Mouse (Mus musculus) embryonic facial prominence, embryonic 14.5 days (tissue): ENCODE measurements around the gene Fgl2. TPM values are rescaled to one million over a fixed set of nuclear protein-coding genes. Genes with fewer than 3 reads are reported as not detected.

ENCODE experiments used
- ATAC-seq: fragments of 200-750 bp; cut with Nextera tagmentation; 2 replicates; pipeline ENCODE4 v1.8.0; 2017; ENCODE audit warnings: low read depth, moderate number of reproducible peaks, moderate TSS enrichment
- DNase-seq: peaks from one replicate; pipeline ENCODE4 v3.0.0-alpha.2; 2015; ENCODE audit warnings: low spot score
- H3K27ac ChIP-seq: fragments of 300-500 bp; sonication (generic); replicated peaks from 2 replicates; pipeline ENCODE4 v1.5.1; 2014; ENCODE audit warnings: low read depth, mild to moderate bottlenecking, low read length, moderate library complexity
- H3K27me3 ChIP-seq: fragments of 300-500 bp; sonication (generic); replicated peaks from 2 replicates; pipeline ENCODE4 v1.6.1; 2014; ENCODE audit warnings: low read length; ENCODE audit not compliant: control insufficient read depth, insufficient read depth
- H3K36me3 ChIP-seq: fragments of 300-500 bp; sonication (generic); 2 replicates; pipeline ENCODE4 v1.6.1; 2014; ENCODE audit warnings: low read length, mixed read lengths; ENCODE audit not compliant: control insufficient read depth, insufficient read depth
- H3K4me1 ChIP-seq: fragments of 300-500 bp; sonication (generic); 2 replicates; pipeline ENCODE4 v1.6.1; 2014; ENCODE audit warnings: antibody characterized with exemption, low read length; ENCODE audit not compliant: control insufficient read depth, insufficient read depth
- H3K4me2 ChIP-seq: fragments of 300-500 bp; sonication (generic); 2 replicates; pipeline ENCODE4 v1.6.1; 2014; ENCODE audit warnings: low read depth, mild to moderate bottlenecking, low read length, moderate library complexity, mixed read lengths
- H3K4me3 ChIP-seq: fragments of 300-500 bp; sonication (generic); 2 replicates; pipeline ENCODE4 v1.5.1; 2014; ENCODE audit warnings: low read depth, mild to moderate bottlenecking, low read length
- H3K9ac ChIP-seq: fragments of 300-500 bp; sonication (generic); 2 replicates; pipeline ENCODE4 v1.6.1; 2014; ENCODE audit warnings: low read depth, mild to moderate bottlenecking, low read length, moderate library complexity, mixed read lengths
- H3K9me3 ChIP-seq: fragments of 300-500 bp; sonication (generic); 2 replicates; pipeline ENCODE4 v1.6.1; 2016; ENCODE audit warnings: low read length; ENCODE audit not compliant: control insufficient read depth
- WGBS: fragments of 180-500 bp; shearing (Covaris S2); extraction: QIAGEN DNeasy Blood & Tissue Kit; methylation state at CpG from one replicate; pipeline ENCODE4 v1.1.7; 2014; 5-methylcytosine and 5-hydroxymethylcytosine counted together
- polyA plus RNA-seq: library from polyadenylated mRNA; unstranded; fragments of >200 nt; fragmentation: Nextera tagmentation; extraction: Ambion mirVana; gene quantifications from 2 replicates; pipeline ENCODE4 v1.2.1, GENCODE M21; 2014

The Fgl2 gene
- polyA plus RNA-seq, 1 experiment from 2014 or later = 4.5 TPM

DNA sequence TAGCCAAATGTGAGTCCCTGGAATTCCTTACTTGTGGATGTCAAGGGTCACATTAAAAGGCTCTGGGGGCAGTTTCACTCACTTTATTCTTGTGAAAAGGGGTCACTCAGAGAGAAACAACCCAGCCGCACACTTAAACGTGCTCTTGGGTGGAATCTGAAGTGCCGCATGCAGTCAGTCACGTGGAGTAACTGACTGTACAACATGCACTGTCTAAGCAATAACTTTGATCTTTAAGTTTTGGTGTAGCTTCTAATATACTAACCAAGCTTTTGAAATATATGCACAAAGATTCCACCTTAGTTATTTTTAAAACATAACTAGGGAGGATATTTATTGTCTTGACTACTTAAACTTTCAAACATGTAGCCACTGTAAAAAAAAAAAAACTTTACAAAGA, 4.5 kb downstream of the Fgl2 start:
- no peak for ATAC-seq
- WGBS = 68% methylated on average over 4 of the region's 4 CpGs

DNA sequence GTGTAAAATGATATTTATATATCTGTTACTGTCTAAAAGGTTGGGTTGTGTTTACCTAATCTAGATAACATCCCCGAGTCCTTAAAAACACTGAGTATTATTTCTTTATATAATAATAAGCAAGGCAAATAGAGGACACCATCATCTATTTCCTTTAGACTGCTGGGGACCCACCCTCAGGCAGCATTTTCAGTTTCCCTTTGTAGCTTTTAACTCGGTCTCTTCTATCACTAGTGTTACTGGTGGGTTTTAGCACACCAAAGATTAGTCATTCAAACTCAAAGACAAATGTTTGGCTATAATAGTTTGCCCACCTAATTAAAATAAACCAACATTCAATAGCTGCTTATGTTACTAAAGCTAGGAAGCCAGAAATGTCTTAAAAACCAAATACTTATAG, 6.0 kb downstream of the Fgl2 start:
- Histone ChIP-seq H3K4me2 (no peak overlapping the region), H3K4me1 (peaks cover 4% of the 10 kb centered on the region; the same call in 1 of the 2 replicates), H3K9me3 (no peaks in the 10 kb centered on the region), H3K9ac (no peak overlapping the region), H3K27ac (no peak overlapping the region), H3K27me3 (no peaks in the 10 kb centered on the region; the same call in 1 of the 2 replicates), H3K4me3 (no peak overlapping the region), H3K36me3 (no peaks in the 10 kb centered on the region)
- 70% methylated on average over 2 of the region's 2 CpGs for WGBS
- DNase-seq (no peak), ATAC-seq (no peak)

More for the DNA sequence above, 4.5 kb downstream of the Fgl2 start:
- H3K4me3 ChIP-seq = no peak overlapping the region
- peaks cover 8% of the 10 kb centered on the region for H3K27me3 ChIP-seq
- H3K4me2 ChIP-seq = no peak overlapping the region
- peaks cover 3% of the 10 kb centered on the region; the same call in 1 of the 2 replicates for H3K4me1 ChIP-seq
- H3K27ac ChIP-seq = no peak overlapping the region
- no peak for DNase-seq
- no peak overlapping the region for H3K9ac ChIP-seq
- no peaks in the 10 kb centered on the region for H3K9me3 ChIP-seq
- no peaks in the 10 kb centered on the region for H3K36me3 ChIP-seq

DNA sequence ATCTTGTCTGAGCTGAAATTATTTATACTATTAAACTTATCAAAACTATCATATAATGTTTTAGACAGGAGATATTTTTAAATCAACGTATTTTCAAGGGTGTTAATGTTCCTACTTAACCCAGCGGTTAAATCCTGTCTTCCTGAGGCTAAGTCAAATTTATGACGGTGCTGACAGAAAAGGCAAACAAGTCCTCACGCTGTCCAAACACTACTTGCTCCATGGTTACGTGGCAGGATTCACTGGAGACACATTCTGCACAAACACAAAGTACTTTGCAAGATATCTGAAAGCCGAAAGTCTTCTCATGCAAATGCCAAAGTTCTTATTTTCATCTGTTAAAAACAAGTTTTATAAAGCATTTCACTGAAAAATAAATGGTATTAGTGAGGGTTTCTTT, 9.5 kb downstream of the Fgl2 start:
- Histone ChIP-seq H3K9me3 (no peaks in the 10 kb centered on the region), H3K4me2 (no peak overlapping the region), H3K9ac (no peak overlapping the region), H3K27me3 (no peaks in the 10 kb centered on the region; the same call in 1 of the 2 replicates), H3K4me3 (no peak overlapping the region), H3K36me3 (no peaks in the 10 kb centered on the region), H3K4me1 (peaks cover 6% of the 10 kb centered on the region; the same call in 1 of the 2 replicates), H3K27ac (no peak overlapping the region)
- ATAC-seq (no peak), DNase-seq (no peak)
- 53% methylated on average over 6 of the region's 6 CpGs for WGBS

DNA sequence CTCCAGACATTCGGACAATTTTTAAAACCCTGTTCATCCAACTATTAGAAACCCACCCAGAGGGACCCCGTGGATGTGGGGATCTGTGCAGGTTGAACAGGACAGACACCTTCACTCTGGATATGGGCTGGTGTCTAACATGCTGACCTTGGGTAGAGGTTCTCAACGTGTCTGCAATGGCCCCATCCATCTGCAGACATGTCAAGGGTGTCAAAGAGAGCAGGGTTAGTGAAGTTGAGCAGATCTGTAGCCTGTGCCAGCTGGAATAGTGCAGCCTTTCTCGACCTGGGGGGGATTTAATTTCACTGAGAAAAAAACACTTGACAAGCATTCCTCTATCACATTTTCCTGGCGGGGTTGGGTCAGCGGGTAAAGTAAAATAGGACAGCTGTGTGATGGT, 10.2 kb downstream of the Fgl2 start:
- H3K27ac ChIP-seq = no peak overlapping the region
- peaks cover 6% of the 10 kb centered on the region; the same call in 1 of the 2 replicates for H3K4me1 ChIP-seq
- H3K36me3 ChIP-seq = no peaks in the 10 kb centered on the region
- WGBS = 52% methylated on average over 6 of the region's 6 CpGs
- H3K27me3 ChIP-seq = no peaks in the 10 kb centered on the region; the same call in 1 of the 2 replicates
- DNase-seq (no peak), ATAC-seq (no peak)
- H3K9ac ChIP-seq = no peak overlapping the region
- H3K4me3 ChIP-seq = no peak overlapping the region
- no peak overlapping the region for H3K4me2 ChIP-seq
- no peaks in the 10 kb centered on the region for H3K9me3 ChIP-seq

DNA sequence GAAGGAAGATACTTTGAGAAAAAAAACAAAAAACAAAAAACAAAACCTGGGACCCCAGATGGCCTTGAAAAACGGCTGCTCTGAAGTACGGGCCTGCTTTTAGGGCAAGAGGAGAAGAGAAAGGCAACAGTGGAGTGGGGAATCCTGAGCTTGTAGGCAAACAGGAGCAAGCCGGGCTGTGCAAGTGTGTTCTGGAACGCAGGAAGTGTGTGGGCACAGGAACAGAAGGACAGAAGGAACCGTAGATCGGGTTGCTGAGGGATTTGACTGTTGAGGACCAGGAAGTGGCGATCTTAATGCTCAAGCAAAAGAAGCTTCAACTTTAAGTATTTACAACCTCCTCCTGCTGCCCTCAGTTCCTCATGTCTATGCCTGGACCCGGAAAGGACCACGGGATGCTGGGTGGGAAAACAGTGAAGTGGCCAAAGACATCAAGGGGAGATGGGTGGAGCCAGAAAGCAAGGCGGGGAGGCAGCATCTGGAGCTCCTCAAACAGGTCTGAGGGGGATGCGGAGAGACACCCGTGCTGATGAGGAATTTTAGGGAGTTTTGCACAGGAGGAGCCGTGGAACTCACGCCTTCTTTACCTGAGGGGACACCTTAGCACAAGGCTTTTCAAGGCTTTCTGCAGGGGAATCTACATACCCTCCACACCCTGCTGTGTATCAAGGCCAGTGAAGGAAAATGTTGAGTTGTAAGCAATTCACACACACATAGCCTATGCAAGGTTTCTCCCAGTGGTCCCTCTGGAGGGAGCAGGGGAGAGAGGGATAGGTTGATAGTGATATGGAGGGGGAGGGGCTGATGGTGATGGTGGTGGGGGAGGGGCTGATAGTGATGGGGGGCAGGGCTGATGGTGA, 11.2 kb downstream of the Fgl2 start:
- ATAC-seq = no peak

DNA sequence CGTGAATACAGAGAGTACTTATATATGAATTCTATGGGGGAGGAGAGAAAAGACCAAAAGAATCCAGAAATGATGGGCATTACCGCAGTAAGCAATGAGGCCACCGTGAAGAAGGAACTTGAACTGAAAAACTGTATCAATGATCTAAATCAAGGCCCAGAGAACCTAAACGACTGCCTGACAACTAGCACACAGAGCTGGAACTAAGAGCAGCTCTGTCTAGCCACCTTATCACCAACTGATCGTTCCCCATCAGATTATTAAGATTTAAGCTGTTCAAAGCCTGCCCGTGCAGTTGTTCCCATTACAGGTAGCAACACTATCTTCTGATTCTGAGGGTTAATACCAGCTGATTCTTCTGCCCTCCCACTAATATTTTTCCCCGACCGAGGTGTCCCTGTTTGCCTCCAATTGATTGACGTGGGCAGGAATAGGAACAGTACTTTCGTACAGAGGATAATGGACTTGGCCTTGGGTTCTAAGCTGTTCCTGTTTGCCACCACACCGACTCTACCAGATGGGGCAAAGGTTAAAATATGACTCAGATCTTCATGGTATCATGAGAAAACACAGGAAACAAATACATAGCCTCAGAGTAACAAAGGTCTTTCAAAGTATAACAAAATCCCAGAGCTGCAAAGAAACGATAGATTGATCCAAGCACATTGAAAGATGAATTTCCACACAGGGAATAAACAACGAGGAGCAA, 12.0 kb downstream of the Fgl2 start:
- 70% methylated on average over 13 of the region's 13 CpGs for WGBS

More for the DNA sequence above, 11.2 kb downstream of the Fgl2 start:
- Histone ChIP-seq H3K9ac (no peak overlapping the region), H3K9me3 (no peaks in the 10 kb centered on the region), H3K27me3 (no peaks in the 10 kb centered on the region; the same call in 1 of the 2 replicates), H3K36me3 (no peaks in the 10 kb centered on the region), H3K27ac (no peak overlapping the region), H3K4me2 (no peak overlapping the region), H3K4me1 (peaks cover 6% of the 10 kb centered on the region; the same call in 1 of the 2 replicates), H3K4me3 (no peak overlapping the region)
- DNase-seq = no peak
- 37% methylated on average over 14 of the region's 14 CpGs for WGBS

DNA sequence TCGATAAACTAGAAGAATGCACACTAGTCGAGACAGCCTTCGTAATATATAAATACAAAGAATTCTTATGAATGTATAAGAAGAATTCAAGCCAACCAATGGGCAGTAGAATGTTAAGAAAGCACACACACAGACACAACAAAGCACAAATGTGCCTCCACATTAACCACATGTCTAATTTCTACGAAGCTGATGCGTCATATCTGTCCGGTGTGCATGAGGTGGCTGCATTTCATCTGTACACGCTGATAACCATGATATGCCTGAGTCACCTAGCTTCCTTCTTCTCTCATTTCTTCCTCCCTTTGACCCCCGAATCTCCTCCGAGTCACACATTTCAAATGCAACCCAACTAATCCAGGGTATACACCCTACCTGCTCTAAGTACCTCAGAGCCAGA, 12.5 kb downstream of the Fgl2 start:
- Histone ChIP-seq H3K4me2 (no peak overlapping the region), H3K4me3 (no peak overlapping the region), H3K27ac (no peak overlapping the region), H3K36me3 (no peaks in the 10 kb centered on the region), H3K9me3 (no peaks in the 10 kb centered on the region), H3K27me3 (no peaks in the 10 kb centered on the region; the same call in 1 of the 2 replicates), H3K9ac (no peak overlapping the region), H3K4me1 (peaks cover 6% of the 10 kb centered on the region; the same call in 1 of the 2 replicates)
- 92% methylated on average over 9 of the region's 9 CpGs for WGBS
- DNase-seq (no peak), ATAC-seq (no peak)

More for the DNA sequence above, 12.0 kb downstream of the Fgl2 start:
- H3K36me3 ChIP-seq = no peaks in the 10 kb centered on the region
- H3K4me3 ChIP-seq = no peak overlapping the region
- DNase-seq (no peak), ATAC-seq (no peak)
- H3K27ac ChIP-seq = no peak overlapping the region
- no peaks in the 10 kb centered on the region for H3K9me3 ChIP-seq
- no peaks in the 10 kb centered on the region; the same call in 1 of the 2 replicates for H3K27me3 ChIP-seq
- no peak overlapping the region for H3K9ac ChIP-seq
- peaks cover 6% of the 10 kb centered on the region; the same call in 1 of the 2 replicates for H3K4me1 ChIP-seq
- H3K4me2 ChIP-seq = no peak overlapping the region

DNA sequence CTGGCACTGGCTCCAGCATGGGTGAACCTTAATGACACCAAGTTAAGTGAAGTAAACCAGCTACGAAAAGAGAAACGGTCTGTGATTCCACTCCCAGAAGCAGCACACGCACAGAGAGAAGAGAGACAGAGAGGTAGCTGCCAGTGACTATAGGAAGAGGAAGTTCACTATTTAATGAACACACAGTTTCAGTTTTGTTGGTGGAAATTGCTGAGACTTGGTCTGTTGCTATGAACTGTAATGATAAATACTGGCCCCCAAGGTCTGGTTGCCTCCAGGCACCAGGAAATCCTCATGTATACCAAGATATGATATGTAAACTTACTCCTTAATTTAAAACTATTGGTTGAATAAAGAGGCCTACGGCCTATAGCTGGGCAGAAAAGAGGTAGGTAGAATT, 14.0 kb downstream of the Fgl2 start:
- ATAC-seq = no peak
- 90% methylated on average over 4 of the region's 4 CpGs for WGBS
- no peak overlapping the region for H3K4me3 ChIP-seq
- H3K36me3 ChIP-seq = no peaks in the 10 kb centered on the region
- DNase-seq = no peak
- H3K9me3 ChIP-seq = no peaks in the 10 kb centered on the region
- peaks cover 6% of the 10 kb centered on the region; the same call in 1 of the 2 replicates for H3K4me1 ChIP-seq
- H3K27ac ChIP-seq = no peak overlapping the region
- H3K9ac ChIP-seq = no peak overlapping the region
- no peaks in the 10 kb centered on the region; the same call in 1 of the 2 replicates for H3K27me3 ChIP-seq
- H3K4me2 ChIP-seq = no peak overlapping the region
